Mouse (Mus musculus) stomach, embryonic 16.5 days (tissue): ENCODE data around the gene Sesn2. TPM values are rescaled to one million over a fixed set of nuclear protein-coding genes. Genes with fewer than 3 reads are reported as not detected.
A peak's percentile ranks its signal among the peaks of the same experiment; 100 is the strongest.
"Not testable (repeated sequence)": the region's sequence is repeated elsewhere in the genome, so short reads cannot be mapped to it uniquely, and the experiment has no call there.

Experiments used
- ATAC-seq: fragments of 200-750 bp; cut with Nextera tagmentation; 2 replicates; pipeline ENCODE4 v1.8.0; 2017; ENCODE audit warnings: moderate number of reproducible peaks, moderate TSS enrichment; ENCODE audit not compliant: insufficient read depth, low FRiP score
- H3K27ac ChIP-seq: fragments of 300-500 bp; sonication (generic); 2 replicates; pipeline ENCODE4 v1.5.1; 2014; ENCODE audit warnings: low read length
- H3K27me3 ChIP-seq: fragments of 300-500 bp; sonication (generic); 2 replicates; pipeline ENCODE4 v1.6.1; 2014; ENCODE audit warnings: low read length, control low read depth, mixed read lengths; ENCODE audit not compliant: control insufficient read depth, insufficient read depth
- H3K36me3 ChIP-seq: fragments of 300-500 bp; sonication (generic); 2 replicates; pipeline ENCODE4 v1.6.1; 2014; ENCODE audit warnings: low read length; ENCODE audit not compliant: control insufficient read depth, insufficient read depth
- H3K4me1 ChIP-seq: fragments of 300-500 bp; sonication (generic); 2 replicates; pipeline ENCODE4 v1.6.1; 2014; ENCODE audit warnings: low read length, control low read depth, mixed read lengths; ENCODE audit not compliant: control insufficient read depth, insufficient read depth
- H3K4me2 ChIP-seq: fragments of 300-500 bp; sonication (generic); 2 replicates; pipeline ENCODE4 v1.6.1; 2014; ENCODE audit warnings: low read depth, low read length, mixed read lengths
- H3K4me3 ChIP-seq: fragments of 300-500 bp; sonication (generic); replicated peaks from 2 replicates; pipeline ENCODE4 v1.5.1; 2014; ENCODE audit warnings: mild to moderate bottlenecking, low read length
- H3K9ac ChIP-seq: fragments of 300-500 bp; sonication (generic); 2 replicates; pipeline ENCODE4 v1.6.1; 2014; ENCODE audit warnings: low read length
- H3K9me3 ChIP-seq: fragments of 300-500 bp; sonication (generic); replicated peaks from 2 replicates; pipeline ENCODE4 v1.6.1; 2016; ENCODE audit warnings: low read length, control low read depth; ENCODE audit not compliant: control insufficient read depth
- whole genome bisulfite sequencing: fragments of 180-500 bp; shearing (Covaris S2); extraction: QIAGEN DNeasy Blood & Tissue Kit; methylation state at CpG from one replicate; pipeline ENCODE4 v1.1.7; 2014; 5-methylcytosine and 5-hydroxymethylcytosine counted together
- polyA plus RNA-seq: library from polyadenylated mRNA; unstranded; fragments of >200 nt; fragmentation: Nextera tagmentation; extraction: Ambion mirVana; gene quantifications from 2 replicates; pipeline ENCODE4 v1.2.1, GENCODE M21; 2015

The Sesn2 gene
- polyA plus RNA-seq, 1 experiment from 2014 or later, result 12.4 TPM

DNA sequence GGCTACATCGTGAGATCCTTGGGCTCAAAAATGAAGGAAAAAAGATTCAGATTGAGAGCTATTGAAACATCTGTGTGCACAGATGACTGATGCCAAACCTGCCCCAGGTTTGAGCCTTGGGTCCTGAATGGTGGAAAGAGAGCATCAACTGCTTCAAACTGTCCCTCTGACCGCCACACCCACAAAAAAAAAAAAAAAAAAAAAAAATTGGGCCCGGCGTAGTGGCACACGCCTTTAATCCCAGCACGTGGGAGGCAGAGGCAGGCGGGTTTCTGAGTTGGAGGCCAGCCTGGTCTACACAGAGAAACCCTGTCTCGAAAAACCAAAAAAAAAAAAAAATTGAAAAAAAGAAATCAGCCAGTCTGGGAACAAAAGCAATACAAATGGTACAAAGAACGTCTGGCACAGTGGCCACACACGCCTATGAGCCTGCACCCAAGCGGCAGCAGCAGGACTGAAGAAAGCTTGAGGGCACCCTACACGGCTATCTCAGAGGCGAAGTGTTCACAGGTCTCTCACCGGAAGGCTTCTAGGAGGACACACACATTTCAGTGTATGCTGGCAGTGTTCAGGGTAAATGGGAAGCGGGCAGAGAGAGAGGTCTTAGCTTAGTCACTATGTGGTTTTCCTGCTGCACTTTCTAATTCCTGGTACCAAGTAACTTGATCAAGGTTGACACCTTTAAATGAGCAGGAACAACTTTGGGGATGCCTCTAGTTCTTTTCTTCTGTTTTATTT, 19.9 kb downstream of the Sesn2 start:
- Histone ChIP-seq H3K27ac (no peak overlapping the region), H3K4me2 (no peak overlapping the region), H3K36me3 (no peaks in the 10 kb centered on the region), H3K4me3 (no peak overlapping the region), H3K4me1 (no peaks in the 10 kb centered on the region), H3K9me3 (no peaks in the 10 kb centered on the region), H3K9ac (no peak overlapping the region), H3K27me3 (no peaks in the 10 kb centered on the region)
- 88% methylated on average over 15 of the region's 15 CpGs for WGBS
- ATAC-seq, result no peak

DNA sequence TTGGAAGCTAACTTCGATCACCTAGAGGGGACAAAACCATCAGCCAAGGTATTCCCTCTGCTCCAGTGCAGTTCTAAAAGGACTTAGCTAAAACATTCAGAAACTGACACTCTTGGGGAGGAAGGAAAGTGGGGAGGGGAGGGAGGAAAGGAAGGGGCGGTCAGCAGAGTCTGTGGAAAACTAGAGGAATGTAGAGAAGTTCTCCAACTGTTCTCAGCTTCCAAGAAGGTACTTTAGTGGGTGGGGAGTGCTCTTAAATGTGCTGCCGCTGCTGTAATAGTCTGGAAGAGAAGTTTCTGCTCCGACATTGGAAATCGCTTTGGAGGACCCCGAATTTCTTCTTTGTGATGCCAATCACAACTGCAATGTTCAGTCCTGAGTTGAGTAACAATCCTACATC, 21.3 kb downstream of the Sesn2 start:
- Histone ChIP-seq H3K4me2 (no peak overlapping the region), H3K4me3 (no peak overlapping the region), H3K27me3 (no peaks in the 10 kb centered on the region), H3K36me3 (no peaks in the 10 kb centered on the region), H3K9ac (no peak overlapping the region), H3K4me1 (no peaks in the 10 kb centered on the region), H3K9me3 (no peaks in the 10 kb centered on the region), H3K27ac (no peak overlapping the region)
- no peak for ATAC-seq
- 65% methylated on average over 6 of the region's 6 CpGs for WGBS

- no peaks in the 10 kb centered on the region for H3K4me1 ChIP-seq
- no peak for ATAC-seq
- no peak overlapping the region for H3K27ac ChIP-seq
- no peaks in the 10 kb centered on the region for H3K9me3 ChIP-seq
- H3K4me3 ChIP-seq, result no peak overlapping the region
- 78% methylated on average over 3 of the region's 3 CpGs for WGBS
- no peaks in the 10 kb centered on the region for H3K27me3 ChIP-seq
- H3K4me2 ChIP-seq, result no peak overlapping the region
- H3K9ac ChIP-seq, result no peak overlapping the region
- no peaks in the 10 kb centered on the region for H3K36me3 ChIP-seq
Observed at GRCm38 (mm10) chr4:132488521-132488920, 21.8 kb downstream of the Sesn2 start.

- Histone ChIP-seq H3K27ac (no peak overlapping the region), H3K9ac (no peak overlapping the region), H3K4me3 (no peak overlapping the region), H3K9me3 (no peaks in the 10 kb centered on the region), H3K36me3 (no peaks in the 10 kb centered on the region), H3K4me2 (no peak overlapping the region), H3K27me3 (no peaks in the 10 kb centered on the region), H3K4me1 (no peaks in the 10 kb centered on the region)
- 40% methylated on average over 5 of the region's 5 CpGs for WGBS
- no peak for ATAC-seq
Observed at GRCm38 (mm10) chr4:132484820-132485219, 25.5 kb downstream of the Sesn2 start.

DNA sequence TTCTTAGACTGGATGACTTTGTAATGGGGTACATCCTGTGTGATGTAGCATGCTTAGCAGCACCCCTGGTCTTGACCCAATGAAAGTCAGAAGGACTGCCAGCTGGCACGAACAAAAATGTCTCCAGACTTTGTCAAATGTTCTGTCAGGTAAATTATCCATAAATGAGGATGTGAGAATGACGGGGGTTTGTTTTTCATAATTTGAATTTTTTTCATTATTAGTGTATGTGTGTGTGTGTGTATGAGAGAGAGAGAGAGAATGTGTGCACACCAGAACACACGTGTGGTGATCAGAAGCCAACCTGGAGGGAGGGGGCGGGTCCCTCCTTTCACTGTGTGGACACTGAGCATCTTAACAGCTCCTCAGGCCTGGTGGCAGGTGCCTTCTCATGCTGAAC, 26.1 kb downstream of the Sesn2 start:
- H3K4me1 ChIP-seq, result no peaks in the 10 kb centered on the region
- no peak for ATAC-seq
- 73% methylated on average over 4 of the region's 4 CpGs for WGBS
- H3K9ac ChIP-seq, result no peak overlapping the region
- H3K4me2 ChIP-seq, result no peak overlapping the region
- no peaks in the 10 kb centered on the region for H3K36me3 ChIP-seq
- H3K9me3 ChIP-seq, result no peaks in the 10 kb centered on the region
- H3K27me3 ChIP-seq, result no peaks in the 10 kb centered on the region
- H3K27ac ChIP-seq, result no peak overlapping the region
- no peak overlapping the region for H3K4me3 ChIP-seq

DNA sequence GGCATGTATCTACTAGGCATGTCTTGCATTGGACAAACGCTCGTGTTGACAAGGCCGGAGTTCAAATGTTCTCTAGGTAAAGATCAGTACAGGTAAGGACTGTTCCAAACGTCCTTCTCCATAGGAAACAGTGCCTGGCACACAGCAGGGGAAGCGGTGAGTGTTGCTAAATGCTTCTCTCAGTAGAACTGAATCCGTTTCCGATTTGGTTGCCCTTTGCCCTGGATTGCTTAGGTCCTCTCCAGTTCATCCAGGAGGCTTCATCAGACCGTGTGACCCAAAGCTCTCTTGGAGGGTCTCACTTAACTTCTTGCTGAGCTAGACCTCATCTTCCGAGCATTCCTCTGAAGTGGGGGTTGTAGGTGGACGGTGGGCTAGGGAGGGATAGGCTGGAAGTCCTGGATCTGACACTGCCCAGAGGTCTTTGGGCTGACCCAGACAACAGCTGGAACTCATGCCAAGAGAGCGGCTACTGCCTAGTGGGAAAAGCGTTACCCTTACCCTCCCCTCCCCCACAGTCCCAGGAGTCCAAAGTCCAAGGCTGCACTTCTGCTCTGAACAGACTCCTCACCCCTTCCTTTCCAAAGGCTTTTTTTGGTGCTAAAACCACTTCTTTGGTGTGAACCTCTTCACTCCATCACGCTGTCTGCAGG, 27.2 kb downstream of the Sesn2 start:
- H3K9ac ChIP-seq, result 0 out of 2 replicates have a peak overlapping the region, but pooled peaks have one; percentile 3
- no peaks in the 10 kb centered on the region for H3K36me3 ChIP-seq
- H3K27me3 ChIP-seq, result no peaks in the 10 kb centered on the region
- no peak for ATAC-seq
- H3K27ac ChIP-seq, result no peak overlapping the region
- WGBS, result 66% methylated on average over 13 of the region's 13 CpGs
- no peaks in the 10 kb centered on the region for H3K9me3 ChIP-seq
- H3K4me1 ChIP-seq, result no peaks in the 10 kb centered on the region
- H3K4me3 ChIP-seq, result no peak overlapping the region
- H3K4me2 ChIP-seq, result no peak overlapping the region

DNA sequence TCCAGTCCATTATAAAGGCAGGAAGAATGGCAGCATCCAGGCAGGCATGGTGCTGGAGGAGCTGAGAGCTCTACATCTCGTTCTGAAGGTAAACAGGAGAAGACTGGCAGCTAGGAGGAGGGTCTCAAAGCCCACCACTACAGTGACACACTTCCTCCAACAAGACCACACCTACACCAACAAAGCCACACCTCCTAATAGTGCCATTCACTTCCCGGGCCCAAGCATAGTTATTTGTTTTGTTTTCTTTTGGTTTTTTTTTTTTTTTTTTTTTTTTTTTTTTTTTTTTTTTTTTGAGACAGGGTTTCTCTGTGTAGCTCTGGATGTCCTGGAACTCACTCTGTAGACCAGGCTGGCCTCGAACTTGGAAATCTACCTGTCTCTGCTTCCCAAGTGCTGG, 28.2 kb downstream of the Sesn2 start:
- not testable (repeated sequence) for H3K9me3 ChIP-seq, H3K4me1 ChIP-seq, H3K4me2 ChIP-seq, H3K4me3 ChIP-seq, H3K36me3 ChIP-seq, ATAC-seq, H3K27ac ChIP-seq, H3K27me3 ChIP-seq, H3K9ac ChIP-seq
- WGBS, result 65% methylated on average over 3 of the region's 3 CpGs

DNA sequence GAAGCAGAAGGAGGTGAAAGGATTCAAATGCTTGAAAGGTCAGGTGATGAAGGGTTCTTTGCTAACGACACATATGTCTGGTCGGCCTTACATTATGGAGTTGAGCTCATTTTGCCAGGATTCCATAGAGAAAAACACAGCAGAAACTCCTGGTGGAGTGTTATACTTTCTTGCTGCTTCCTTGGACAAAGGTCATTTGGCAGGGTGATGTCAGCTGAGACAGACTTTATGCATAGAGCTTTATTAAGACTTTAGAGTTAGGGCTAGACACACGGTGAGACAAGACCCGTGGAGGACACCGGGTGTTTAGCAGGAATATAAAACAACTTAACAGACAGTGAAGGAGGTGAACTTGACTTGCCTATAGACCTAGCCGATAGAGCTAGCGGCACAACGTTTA, 32.5 kb downstream of the Sesn2 start:
- no peaks in the 10 kb centered on the region for H3K4me1 ChIP-seq
- no peaks in the 10 kb centered on the region for H3K9me3 ChIP-seq
- H3K36me3 ChIP-seq, result no peaks in the 10 kb centered on the region
- no peak overlapping the region for H3K9ac ChIP-seq
- H3K27ac ChIP-seq, result no peak overlapping the region
- H3K27me3 ChIP-seq, result no peaks in the 10 kb centered on the region
- no peak for ATAC-seq
- H3K4me3 ChIP-seq, result no peak overlapping the region
- 89% methylated on average over 8 of the region's 8 CpGs for WGBS
- H3K4me2 ChIP-seq, result no peak overlapping the region

DNA sequence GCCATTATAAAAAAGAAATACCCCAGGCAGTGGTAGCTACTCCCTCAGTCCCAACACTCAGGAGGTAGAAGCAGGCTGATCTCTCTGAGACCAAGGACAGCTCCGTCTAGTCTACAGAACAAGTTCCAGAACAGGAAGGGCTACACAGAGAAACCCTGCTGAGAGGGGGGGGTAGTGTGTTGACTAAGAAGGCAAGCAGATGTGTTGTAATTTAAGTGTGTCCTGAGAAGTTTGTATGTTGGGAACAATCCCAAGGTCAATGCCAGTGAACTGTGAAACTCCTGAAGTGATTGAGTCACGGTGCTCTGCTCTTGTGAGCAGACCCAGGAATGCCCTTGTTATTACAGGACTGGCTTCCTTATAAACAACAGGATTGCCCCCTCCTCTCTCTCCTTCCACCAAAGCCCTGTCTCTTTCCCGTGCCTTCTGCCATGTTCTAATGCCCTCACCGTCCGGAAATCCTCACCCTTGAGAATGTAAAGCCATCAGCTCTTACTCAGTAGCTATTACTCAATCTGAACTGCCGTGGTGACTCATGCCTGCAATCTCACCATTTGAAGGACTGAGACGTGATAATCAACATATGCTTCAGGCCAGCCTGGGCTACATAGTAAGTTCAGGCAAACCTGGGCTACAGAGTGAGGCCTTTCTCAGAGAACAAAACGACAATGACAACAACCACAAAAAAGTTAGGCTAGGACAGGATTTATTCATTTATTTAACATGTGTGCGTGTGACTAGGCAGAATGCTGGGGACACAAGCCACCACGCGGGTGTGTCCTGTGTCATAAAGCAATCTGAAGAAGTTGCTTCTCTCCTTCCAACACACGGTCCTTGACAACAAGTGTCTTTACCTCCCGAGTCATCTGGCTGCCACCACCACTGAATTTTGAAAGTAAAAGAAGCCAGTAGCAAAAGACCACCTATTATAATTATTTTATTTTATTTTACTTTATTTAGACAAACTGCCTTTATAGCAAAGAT, 34.1 kb downstream of the Sesn2 start:
- Histone ChIP-seq H3K27ac (0 out of 2 replicates have a peak overlapping the region, but pooled peaks have one; percentile 28), H3K36me3 (no peaks in the 10 kb centered on the region), H3K4me1 (no peaks in the 10 kb centered on the region), H3K9ac (no peak overlapping the region), H3K27me3 (no peaks in the 10 kb centered on the region), H3K4me3 (no peak overlapping the region), H3K9me3 (no peaks in the 10 kb centered on the region), H3K4me2 (no peak overlapping the region)
- no peak for ATAC-seq
- WGBS, result 68% methylated on average over 13 of the region's 13 CpGs
